Mouse (Mus musculus) left cerebral cortex, adult 11 months (tissue): ENCODE measurements around the gene Galp.
"Not testable (repeated sequence)": the region's sequence is repeated elsewhere in the genome, so short reads cannot be mapped to it uniquely, and the experiment has no call there.

Experiments
- DNase-seq: peaks from one replicate; pipeline ENCODE4 v3.0.0; 2022; ENCODE audit warnings: low spot score

Gene Galp

DNA sequence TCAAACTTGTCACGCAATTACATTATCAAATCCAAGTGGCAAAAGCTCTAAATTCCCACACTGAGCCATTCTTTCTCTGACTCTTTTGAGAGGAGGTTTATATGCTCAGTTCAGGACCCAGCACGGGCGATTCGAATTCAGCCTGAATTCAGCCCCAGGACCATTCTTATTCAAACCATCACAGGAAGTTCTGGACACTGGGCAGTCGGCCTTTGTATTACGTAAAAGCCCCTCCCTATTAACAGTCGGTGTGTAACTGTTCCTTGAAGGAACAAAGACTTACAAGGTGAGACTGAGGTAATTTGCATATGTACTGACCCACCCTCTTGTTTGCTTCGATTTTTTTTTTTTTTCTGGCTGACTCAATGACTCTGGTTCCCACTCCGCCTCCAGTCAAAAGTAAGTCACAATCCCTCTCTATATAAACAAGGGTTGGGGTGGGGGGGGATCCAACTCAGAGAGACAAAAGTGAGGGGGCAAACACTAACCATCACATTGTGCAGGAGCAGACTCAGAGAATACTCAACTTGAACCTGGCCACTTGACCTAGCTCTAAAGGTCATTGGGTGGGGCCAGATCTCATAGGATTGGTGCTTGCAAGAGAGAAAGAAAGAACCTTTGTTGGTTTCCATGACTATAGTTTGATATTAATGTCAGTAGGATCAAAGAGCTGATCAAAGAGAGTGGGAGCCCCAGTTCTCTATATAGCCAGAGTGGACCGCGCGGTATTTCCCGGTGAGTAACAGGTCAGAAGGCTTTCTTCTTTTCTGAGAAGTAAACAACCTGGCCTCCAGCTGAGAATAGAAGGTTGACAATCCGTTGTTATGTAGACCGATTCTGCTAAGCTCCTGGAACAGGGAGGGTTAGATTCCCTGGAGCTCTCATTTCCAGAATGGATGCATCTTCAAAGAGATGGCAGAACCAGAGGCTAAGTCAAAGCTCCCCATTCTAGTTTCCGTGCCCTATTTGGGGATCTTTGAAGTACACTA, 61.6 kb downstream of the Galp start:
- no peak for DNase-seq

DNA sequence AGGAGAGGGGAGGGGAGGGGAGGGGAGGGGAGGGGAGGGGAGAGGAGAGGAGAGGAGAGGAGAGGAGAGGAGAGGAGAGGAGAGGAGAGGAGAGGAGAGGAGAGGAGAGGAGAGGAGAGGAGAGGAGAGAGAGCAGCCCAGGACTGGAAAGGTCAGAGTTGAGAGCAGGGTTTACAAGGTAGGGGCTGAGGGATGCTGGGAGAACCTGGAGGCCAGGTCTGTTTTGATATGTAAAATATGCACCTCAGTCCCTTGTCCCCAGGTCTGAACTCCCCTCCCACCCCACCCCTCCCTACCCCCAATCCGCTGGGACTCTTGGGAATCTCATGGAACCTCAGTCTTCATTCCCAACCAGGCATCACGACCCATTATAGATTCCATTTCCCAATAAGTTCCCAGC, 63.1 kb downstream of the Galp start:
- DNase-seq = not testable (repeated sequence)

DNA sequence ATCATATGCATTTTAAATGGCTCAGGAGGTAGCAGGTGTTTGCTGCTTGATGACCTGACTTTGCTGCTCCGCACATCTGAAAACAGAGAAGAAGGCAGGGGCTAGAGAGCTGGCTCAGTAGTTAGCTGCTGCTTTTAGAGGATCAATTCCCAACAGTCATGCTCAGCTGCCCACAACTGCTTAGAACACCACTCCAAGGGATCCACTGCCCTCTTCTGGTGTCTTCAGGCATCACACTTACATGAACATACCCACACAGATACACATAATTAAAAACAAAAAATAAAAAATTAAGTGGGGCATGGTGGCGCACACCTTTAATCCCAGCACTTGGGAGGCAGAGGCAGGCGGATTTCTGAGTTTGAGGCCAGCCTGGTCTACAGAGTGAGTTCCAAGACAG, 65.2 kb downstream of the Galp start:
- no peak for DNase-seq

DNA sequence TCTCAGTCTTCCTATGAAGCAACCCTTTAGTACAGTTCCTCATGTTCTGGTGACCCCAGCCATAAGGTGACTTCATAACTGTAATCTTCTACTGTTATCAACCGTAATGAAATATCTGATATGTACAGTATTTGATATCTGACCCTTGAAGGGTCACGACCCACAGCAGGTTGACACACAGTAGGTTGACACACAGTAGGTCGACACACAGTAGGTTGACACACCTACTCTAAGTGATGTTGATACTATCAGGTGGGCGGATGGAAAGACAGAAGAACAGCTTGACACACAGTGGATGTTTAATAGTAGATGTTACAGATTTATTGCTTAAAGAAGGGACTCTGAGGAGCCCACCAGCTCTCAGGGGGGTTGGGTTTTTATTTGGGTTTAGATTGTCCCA, 66.1 kb downstream of the Galp start:
- DNase-seq = no peak

GRCm38 (mm10) chr7:6265695-6266094, 68.8 kb downstream of the Galp start:
- no peak for DNase-seq
